Mouse (Mus musculus): ENCODE data around the gene Dapk1. TPM values are rescaled to one million over a fixed set of nuclear protein-coding genes. Genes with fewer than 3 reads are reported as not detected.

Gene Dapk1
- polyA plus RNA-seq, 1 experiment: not detected

GRCm38 (mm10) chr13:60748556-60748955 lies 146.8 kb downstream of the Dapk1 start:
- no peak for TF ChIP-seq GATA1 (IDR thresholded peaks at IDR 0.05; ENCODE audit: low read length)

DNA sequence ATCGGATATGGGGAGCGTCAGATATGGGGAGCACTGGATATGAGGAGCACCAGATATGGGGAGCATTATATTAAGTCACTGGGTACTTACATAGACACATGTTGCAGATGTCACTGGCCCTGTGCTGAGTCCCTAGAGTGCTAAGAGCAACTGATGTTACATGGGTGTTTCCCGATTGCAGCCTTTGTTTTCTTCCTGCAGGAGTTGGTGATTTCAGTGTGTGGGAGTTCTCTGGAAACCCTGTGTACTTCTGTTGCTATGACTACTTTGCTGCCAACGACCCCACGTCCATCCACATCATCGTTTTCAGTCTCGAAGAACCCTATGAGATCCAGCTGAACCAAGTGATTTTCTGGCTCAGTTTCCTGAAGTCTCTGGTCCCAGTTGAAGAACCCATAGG lies 149.2 kb downstream of the Dapk1 start:
- TF ChIP-seq GATA1 (IDR thresholded peaks at IDR 0.05; ENCODE audit: low read length): no peak

GRCm38 (mm10) chr13:60753216-60753615 lies 151.5 kb downstream of the Dapk1 start:
- TF ChIP-seq GATA1 (IDR thresholded peaks at IDR 0.05; ENCODE audit: low read length): no peak

GRCm38 (mm10) chr13:60755251-60755650 lies 153.5 kb downstream of the Dapk1 start:
- TF ChIP-seq GATA1 (IDR thresholded peaks at IDR 0.05; ENCODE audit: low read length): no peak

GRCm38 (mm10) chr13:60757292-60757691 lies 155.5 kb downstream of the Dapk1 start:
- no peak for TF ChIP-seq GATA1 (IDR thresholded peaks at IDR 0.05; ENCODE audit: low read length)

DNA sequence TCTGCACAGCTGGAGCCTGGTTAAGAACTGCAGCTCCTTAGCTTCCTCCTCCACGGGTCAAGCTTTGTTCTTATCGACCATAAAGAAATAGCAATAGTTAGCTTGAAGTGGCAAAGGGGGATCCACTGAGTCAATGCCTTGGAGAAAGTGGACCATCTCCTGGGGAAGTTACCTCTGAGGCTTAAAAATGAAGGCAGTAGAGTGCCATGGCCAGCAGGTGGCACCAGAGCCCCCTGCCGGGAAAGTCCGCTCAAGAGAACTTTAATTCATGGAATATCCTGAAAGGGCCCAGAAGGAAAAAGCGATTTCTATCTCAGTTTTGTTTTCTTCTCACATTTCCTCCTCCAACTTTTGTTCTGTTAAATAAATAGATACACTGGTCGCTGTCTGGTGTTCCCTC lies 157.4 kb downstream of the Dapk1 start:
- no peak for TF ChIP-seq GATA1 (IDR thresholded peaks at IDR 0.05; ENCODE audit: low read length)

DNA sequence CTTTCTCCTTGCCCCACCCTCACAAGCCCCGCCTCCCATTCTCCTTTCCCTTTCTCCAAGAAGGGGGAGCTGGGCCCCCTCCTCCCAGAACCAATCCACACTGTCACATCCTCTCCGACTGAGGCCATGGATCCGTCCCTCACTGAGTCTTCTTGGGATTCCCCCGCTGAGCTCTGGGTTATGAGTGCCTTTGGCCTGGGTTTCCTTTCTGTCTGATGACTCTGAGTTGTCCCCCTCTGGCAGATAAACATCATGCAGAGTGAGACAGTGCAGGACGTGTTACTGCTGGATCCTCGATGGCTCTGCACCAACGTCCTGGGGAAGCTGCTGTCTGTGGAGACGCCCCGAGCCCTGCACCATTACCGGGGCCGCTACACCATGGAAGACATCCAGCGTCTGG lies 158.6 kb downstream of the Dapk1 start:
- no peak for TF ChIP-seq GATA1 (IDR thresholded peaks at IDR 0.05; ENCODE audit: low read length)

DNA sequence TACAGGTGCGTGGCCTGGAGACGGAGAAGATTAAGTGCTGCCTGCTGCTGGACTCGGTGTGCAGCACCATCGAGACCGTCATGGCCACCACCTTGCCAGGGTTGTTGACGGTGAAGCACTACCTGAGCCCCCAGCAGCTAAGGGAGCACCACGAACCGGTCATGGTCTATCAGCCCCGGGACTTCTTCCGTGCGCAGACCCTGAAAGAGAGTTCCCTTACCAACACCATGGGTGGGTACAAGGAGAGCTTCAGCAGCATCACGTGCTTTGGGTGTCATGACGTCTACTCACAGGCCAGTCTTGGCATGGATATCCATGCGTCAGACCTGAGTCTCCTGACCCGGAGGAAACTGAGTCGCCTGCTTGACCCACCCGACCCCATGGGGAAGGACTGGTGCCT lies 159.4 kb downstream of the Dapk1 start:
- no peak for TF ChIP-seq GATA1 (IDR thresholded peaks at IDR 0.05; ENCODE audit: low read length)

- TF ChIP-seq GATA1 (IDR thresholded peaks at IDR 0.05; ENCODE audit: low read length): no peak
Measured at GRCm38 (mm10) chr13:60780534-60780933, 178.8 kb downstream of the Dapk1 start.

DNA sequence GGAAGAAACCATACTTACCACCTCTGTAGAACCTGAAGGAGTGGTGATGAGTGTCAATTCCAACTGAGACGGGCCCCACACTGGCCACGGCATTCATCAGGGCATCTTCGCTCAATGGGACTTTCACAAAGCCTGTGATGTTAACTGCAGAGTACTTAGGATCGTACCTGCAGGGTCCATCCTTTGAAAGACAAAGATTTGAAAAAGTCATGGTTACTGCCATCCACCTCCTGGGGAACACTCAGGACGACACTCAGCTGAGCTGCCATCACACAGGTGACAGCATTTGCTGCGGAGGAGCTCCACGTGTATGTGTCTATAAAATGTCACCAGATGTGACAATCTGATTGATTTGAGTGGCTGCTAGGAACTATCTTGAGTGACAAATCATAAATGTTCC lies 181.6 kb downstream of the Dapk1 start:
- no peak for TF ChIP-seq GATA1 (IDR thresholded peaks at IDR 0.05; ENCODE audit: low read length)

DNA sequence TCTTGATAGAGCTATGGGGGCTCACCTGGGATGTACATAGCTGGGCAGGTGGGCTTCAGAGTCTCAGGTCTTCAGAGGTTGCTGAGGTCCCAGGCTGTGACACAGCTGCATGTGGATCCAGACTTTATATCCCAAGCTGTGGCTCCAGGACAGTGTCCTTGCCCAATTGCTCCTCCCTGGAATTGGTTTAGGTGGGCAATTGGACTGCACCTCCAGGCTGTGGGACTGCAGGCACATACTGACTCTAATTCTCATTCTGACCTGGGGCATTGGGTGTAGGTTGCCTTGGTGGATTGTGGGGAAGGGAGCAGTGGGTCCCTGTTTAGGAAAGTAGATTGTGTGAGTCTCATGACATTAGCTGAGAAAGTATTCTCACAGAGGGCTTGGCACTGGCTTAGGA lies 184.5 kb downstream of the Dapk1 start, which contains the start of gene BC051665:
TSS of gene BC051665 (minus strand) at position 101 of the 400 bp plus-strand sequence.
- no peak for TF ChIP-seq GATA1 (IDR thresholded peaks at IDR 0.05; ENCODE audit: low read length)

- no peak for TF ChIP-seq GATA1 (IDR thresholded peaks at IDR 0.05; ENCODE audit: low read length)
Measured at GRCm38 (mm10) chr13:60789466-60789865, 187.7 kb downstream of the Dapk1 start.

- no peak for TF ChIP-seq GATA1 (IDR thresholded peaks at IDR 0.05; ENCODE audit: low read length)
Measured at GRCm38 (mm10) chr13:60802749-60803148, 201.0 kb downstream of the Dapk1 start, which contains the start of gene Ctsll3. Ctsll3 (minus strand) TSS chr13:60802849.

- no peak for TF ChIP-seq GATA1 (IDR thresholded peaks at IDR 0.05; ENCODE audit: low read length)
Measured at GRCm38 (mm10) chr13:60809690-60810089, 207.9 kb downstream of the Dapk1 start.

DNA sequence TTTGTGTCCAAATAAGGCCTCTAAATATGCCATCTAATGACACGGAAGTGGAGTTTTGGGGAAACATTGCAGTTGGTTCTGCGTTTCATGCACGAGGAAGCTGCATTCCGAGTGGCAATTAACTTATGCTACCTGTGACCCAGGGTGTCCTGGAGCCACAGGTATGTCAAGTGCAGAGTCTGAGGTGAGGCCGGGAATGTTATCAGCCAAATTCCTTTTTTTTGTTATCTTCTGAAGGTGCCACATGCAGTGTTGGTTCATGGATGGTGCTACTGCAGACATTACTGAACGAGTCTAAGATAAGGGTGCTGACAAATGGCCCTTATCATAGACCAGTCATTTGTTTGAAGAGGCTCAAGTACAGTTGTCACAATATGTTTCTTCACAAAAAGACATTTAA lies 211.0 kb downstream of the Dapk1 start:
- TF ChIP-seq GATA1 (IDR thresholded peaks at IDR 0.05; ENCODE audit: low read length): no peak

Other genes starting within 250 kb of the Dapk1 start
- not detected in 2 replicates for gene BC051665, start 184.4 kb downstream of the Dapk1 start, polyA plus RNA-seq (2012)
- not detected in 2 replicates for gene Ctsll3, start 200.9 kb downstream of the Dapk1 start, polyA plus RNA-seq (2012)

Data from G1E-ER4 (cell line).